Mouse (Mus musculus): ENCODE results near the gene Olfr836. TPM values are rescaled to one million over a fixed set of nuclear protein-coding genes. Genes with fewer than 3 reads are reported as not detected.
"Not testable (repeated sequence)": the region's sequence is repeated elsewhere in the genome, so short reads cannot be mapped to it uniquely, and the experiment has no call there.

Gene Olfr836
- polyA plus RNA-seq (2014; fragmentation: Nextera tagmentation; extraction: Ambion mirVana) = not detected in 2 replicates

DNA sequence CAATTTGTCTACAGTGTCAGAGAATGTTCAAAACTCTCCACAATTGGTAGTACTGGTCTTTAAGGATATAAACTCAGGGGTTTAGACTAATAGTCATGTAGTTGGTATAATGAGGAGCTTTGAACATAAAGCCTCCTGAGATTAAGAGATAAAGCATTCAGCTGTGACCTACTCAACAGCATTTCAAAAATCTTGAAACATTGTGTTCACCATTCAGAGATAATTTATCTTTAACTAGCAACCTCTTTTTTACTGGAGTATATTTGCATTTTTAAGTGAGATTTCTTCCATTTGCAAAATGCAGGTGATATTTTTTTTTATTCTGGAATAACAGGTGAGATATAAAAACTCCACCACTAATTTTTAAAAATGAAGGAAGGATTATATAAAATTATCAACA lies at the start of gene Olfr836:
Gene Olfr836, plus strand, starts transcription at position 301 of the 400 bp plus-strand sequence.
- no peak for DNase-seq
- H3K9ac ChIP-seq = no peak within 1 kb of the TSS
- no peak for TF ChIP-seq CTCF (IDR thresholded peaks at IDR 0.05; ENCODE audit: low read depth)
- ATAC-seq (ENCODE audit: insufficient read depth) = no peak
- H3K4me2 ChIP-seq = no peak within 1 kb of the TSS
- H3K9me3 ChIP-seq (ENCODE audit: low read depth, low read length) = no peaks in the 10 kb centered on the region
- no peaks in the 10 kb centered on the region for H3K4me1 ChIP-seq (ENCODE audit: insufficient read depth)
- H3K27me3 ChIP-seq (ENCODE audit: insufficient read depth, low read length) = no peaks in the 10 kb centered on the region
- no peak within 1 kb of the TSS for H3K27ac ChIP-seq (ENCODE audit: low read depth)
- no peaks in the 10 kb centered on the region for H3K36me3 ChIP-seq (ENCODE audit: insufficient read depth)
- H3K4me3 ChIP-seq (ENCODE audit: low read depth, low read length) = no peak within 1 kb of the TSS

DNA sequence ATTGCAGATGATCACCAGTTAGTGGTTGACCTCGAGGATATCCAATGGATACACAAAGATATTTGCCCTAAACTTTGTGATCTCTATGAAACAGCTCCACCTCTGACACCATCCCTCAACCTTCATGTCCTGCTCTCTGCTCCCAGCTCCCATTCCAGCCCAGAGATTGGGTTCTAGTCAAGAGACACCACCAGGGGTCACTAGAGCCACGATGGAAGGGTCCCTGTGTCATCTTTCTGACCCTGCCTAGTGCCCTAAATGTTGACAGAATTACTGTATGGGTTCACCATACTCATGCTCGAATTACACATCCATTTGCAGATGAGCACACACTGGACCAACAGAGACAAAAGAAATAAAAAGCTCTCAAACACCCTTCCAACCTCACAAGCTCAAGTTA lies 35.2 kb upstream of the Olfr836 start:
- Histone ChIP-seq H3K4me1 (ENCODE audit: insufficient read depth) (no peaks in the 10 kb centered on the region), H3K9ac (no peak overlapping the region), H3K36me3 (ENCODE audit: insufficient read depth) (no peaks in the 10 kb centered on the region), H3K4me2 (no peak overlapping the region), H3K4me3 (ENCODE audit: low read depth, low read length) (no peak overlapping the region), H3K27ac (ENCODE audit: low read depth) (no peak overlapping the region), H3K9me3 (ENCODE audit: low read depth, low read length) (no peaks in the 10 kb centered on the region), H3K27me3 (ENCODE audit: insufficient read depth, low read length) (no peaks in the 10 kb centered on the region)
- ATAC-seq (ENCODE audit: insufficient read depth) (no peak), DNase-seq (no peak)
- TF ChIP-seq CTCF (IDR thresholded peaks at IDR 0.05; ENCODE audit: low read depth) = no peak
- WGBS = 28% methylated on average over 3 of the region's 3 CpGs

DNA sequence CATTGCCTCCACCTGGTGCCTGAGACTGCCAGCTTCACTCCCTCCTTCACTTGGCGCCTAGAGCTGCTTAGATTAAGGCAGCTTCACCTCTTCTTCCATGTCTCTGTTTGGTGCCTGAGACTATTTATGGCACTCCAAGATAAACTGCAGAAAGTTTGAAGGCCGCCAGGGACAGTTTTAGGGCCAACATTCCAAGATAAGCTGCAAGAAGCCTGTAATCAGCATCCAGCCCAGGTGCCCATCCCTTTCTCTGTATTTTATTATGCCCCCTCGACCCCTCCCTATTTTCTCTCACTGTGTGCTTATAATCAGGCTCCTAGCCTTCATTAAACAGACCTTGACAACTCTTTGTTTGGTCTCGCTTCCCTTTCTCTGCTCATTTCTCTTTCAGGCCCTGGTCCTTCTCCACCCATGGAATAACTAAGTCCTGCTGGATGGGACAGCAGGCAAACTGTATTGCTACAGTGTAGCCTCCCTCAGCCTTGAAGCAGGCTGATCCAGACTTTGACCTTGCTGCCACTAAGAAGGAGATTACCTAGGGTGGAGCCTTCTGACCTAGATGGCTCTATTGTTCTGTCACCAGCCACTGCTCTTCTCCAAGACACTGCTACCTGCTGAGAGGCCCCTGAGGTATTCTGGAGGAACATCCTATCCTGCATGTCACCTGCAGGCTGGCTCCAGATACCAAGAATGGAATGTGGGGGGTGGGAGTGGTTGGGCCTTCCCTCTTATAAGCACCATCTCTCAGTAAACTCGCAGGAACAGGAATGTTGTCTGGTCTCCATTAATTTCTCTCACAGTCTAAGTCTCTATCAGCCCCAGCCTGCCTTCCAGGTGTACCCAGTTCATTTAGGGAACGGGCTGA lies 27.1 kb upstream of the Olfr836 start:
- not testable (repeated sequence) for H3K9ac ChIP-seq; H3K4me1 ChIP-seq (ENCODE audit: insufficient read depth); H3K27me3 ChIP-seq (ENCODE audit: insufficient read depth, low read length); ATAC-seq (ENCODE audit: insufficient read depth); H3K36me3 ChIP-seq (ENCODE audit: insufficient read depth); H3K27ac ChIP-seq (ENCODE audit: low read depth); DNase-seq; H3K4me3 ChIP-seq (ENCODE audit: low read depth, low read length); H3K4me2 ChIP-seq; H3K9me3 ChIP-seq (ENCODE audit: low read depth, low read length)
- WGBS = 59% methylated on average over 6 of the region's 6 CpGs

DNA sequence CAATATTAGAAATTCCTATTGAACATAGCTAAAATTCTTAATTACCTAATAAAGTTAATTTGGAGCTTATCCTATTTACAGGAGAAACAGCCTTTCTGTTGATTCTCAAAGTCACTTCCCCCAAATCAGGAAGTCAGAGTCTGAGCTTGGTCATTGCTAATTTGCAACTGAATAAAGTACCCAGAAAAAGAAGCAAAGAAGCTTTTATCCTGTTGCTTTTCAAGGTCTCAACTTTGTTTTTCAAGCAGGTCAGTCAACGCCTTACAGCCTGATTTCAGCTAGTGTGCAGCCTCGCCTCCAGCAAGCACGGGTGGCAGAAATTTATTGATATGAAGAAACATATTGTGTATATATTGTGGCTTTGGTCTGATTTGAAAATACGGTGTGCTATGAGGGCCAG lies 22.9 kb upstream of the Olfr836 start:
- 80% methylated on average over 4 of the region's 4 CpGs for WGBS
- H3K4me3 ChIP-seq (ENCODE audit: low read depth, low read length) = no peak overlapping the region
- TF ChIP-seq CTCF (IDR thresholded peaks at IDR 0.05; ENCODE audit: low read depth) = no peak
- no peak for ATAC-seq (ENCODE audit: insufficient read depth)
- H3K9me3 ChIP-seq (ENCODE audit: low read depth, low read length) = no peaks in the 10 kb centered on the region; the same call in 1 of the 2 replicates
- no peak overlapping the region for H3K27ac ChIP-seq (ENCODE audit: low read depth)
- H3K9ac ChIP-seq = no peak overlapping the region
- DNase-seq = no peak
- H3K36me3 ChIP-seq (ENCODE audit: insufficient read depth) = no peaks in the 10 kb centered on the region
- H3K4me1 ChIP-seq (ENCODE audit: insufficient read depth) = no peaks in the 10 kb centered on the region
- H3K4me2 ChIP-seq = no peak overlapping the region
- H3K27me3 ChIP-seq (ENCODE audit: insufficient read depth, low read length) = no peaks in the 10 kb centered on the region

DNA sequence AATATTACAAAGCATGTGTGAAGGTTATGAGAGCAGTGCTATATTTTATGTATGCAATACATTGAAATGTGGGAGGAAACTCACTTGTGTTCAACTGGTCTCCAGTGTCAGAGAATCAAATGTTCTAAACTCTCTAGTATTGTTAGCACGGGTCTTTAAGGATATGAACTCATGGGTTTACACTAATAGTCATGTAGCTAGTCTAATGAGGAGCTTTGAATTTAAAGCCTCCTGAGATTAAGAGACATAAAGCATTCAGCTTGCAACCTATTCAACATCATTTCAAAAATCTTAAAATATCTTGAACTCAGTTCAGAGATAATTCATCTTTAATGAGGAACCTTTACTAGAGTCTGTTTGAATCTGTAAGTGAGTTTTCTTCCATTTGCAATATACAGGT lies 15.8 kb downstream of the Olfr836 start, which contains the start of gene Olfr837:
Gene Olfr837, plus strand, starts transcription at position 301 of the 400 bp plus-strand sequence.
- Histone ChIP-seq H3K27me3 (ENCODE audit: insufficient read depth, low read length) (no peaks in the 10 kb centered on the region), H3K9me3 (ENCODE audit: low read depth, low read length) (no peaks in the 10 kb centered on the region), H3K9ac (no peak within 1 kb of the TSS), H3K4me2 (no peak within 1 kb of the TSS), H3K27ac (ENCODE audit: low read depth) (no peak within 1 kb of the TSS), H3K4me3 (ENCODE audit: low read depth, low read length) (no peak within 1 kb of the TSS), H3K36me3 (ENCODE audit: insufficient read depth) (no peaks in the 10 kb centered on the region), H3K4me1 (ENCODE audit: insufficient read depth) (no peaks in the 10 kb centered on the region)
- ATAC-seq (ENCODE audit: insufficient read depth) = no peak
- WGBS = 61% methylated on average over 1 of the region's 1 CpGs
- DNase-seq = no peak
- no peak for TF ChIP-seq CTCF (IDR thresholded peaks at IDR 0.05; ENCODE audit: low read depth)

Other genes with a start within 250 kb of the Olfr836 start
- gene Olfr830, start 245.7 kb upstream of the Olfr836 start, polyA plus RNA-seq (2014; fragmentation: Nextera tagmentation; extraction: Ambion mirVana) = not detected in 2 replicates
- not detected in 2 replicates for gene Olfr832, start 183.3 kb upstream of the Olfr836 start, polyA plus RNA-seq (2014; fragmentation: Nextera tagmentation; extraction: Ambion mirVana)
- gene Olfr834, start 132.4 kb upstream of the Olfr836 start, polyA plus RNA-seq (2014; fragmentation: Nextera tagmentation; extraction: Ambion mirVana) = not detected in 2 replicates
- not detected in 2 replicates for gene Olfr835, start 87.6 kb upstream of the Olfr836 start, polyA plus RNA-seq (2014; fragmentation: Nextera tagmentation; extraction: Ambion mirVana)
- gene Olfr837, start 15.9 kb downstream of the Olfr836 start, polyA plus RNA-seq (2014; fragmentation: Nextera tagmentation; extraction: Ambion mirVana) = not detected in 2 replicates
- gene Olfr839-ps1, start 56.9 kb downstream of the Olfr836 start, polyA plus RNA-seq (2014; fragmentation: Nextera tagmentation; extraction: Ambion mirVana) = not detected in 2 replicates
- gene Olfr843, start 131.6 kb downstream of the Olfr836 start, polyA plus RNA-seq (2014; fragmentation: Nextera tagmentation; extraction: Ambion mirVana) = not detected in 2 replicates
- not detected in 2 replicates for gene Olfr844, start 196.0 kb downstream of the Olfr836 start, polyA plus RNA-seq (2014; fragmentation: Nextera tagmentation; extraction: Ambion mirVana)
- gene Olfr845, start 216.1 kb downstream of the Olfr836 start, polyA plus RNA-seq (2014; fragmentation: Nextera tagmentation; extraction: Ambion mirVana) = not detected in 2 replicates
- gene Olfr846, start 243.6 kb downstream of the Olfr836 start, polyA plus RNA-seq (2014; fragmentation: Nextera tagmentation; extraction: Ambion mirVana) = not detected in 2 replicates

All from lung, embryonic 14.5 days (tissue).